Mouse (Mus musculus) lung, embryonic 14.5 days (tissue): Measurements from ENCODE around the gene Trappc3. TPM values are rescaled to one million over a fixed set of nuclear protein-coding genes. Genes with fewer than 3 reads are reported as not detected.
A peak's percentile ranks its signal among the peaks of the same experiment; 100 is the strongest.

Experiments used
- ATAC-seq: fragments of 200-750 bp; cut with Nextera tagmentation; 2 replicates; pipeline ENCODE4 v1.8.0; 2017; ENCODE audit warnings: mild to moderate bottlenecking, moderate TSS enrichment, moderate library complexity; ENCODE audit not compliant: insufficient read depth
- DNase-seq: peaks from one replicate; pipeline ENCODE4 v3.0.0-alpha.2; 2015
- H3K27ac ChIP-seq: fragments of 300-500 bp; sonication (generic); 2 replicates; pipeline ENCODE4 v1.5.1; 2014; ENCODE audit warnings: low read depth, mild to moderate bottlenecking, moderate library complexity
- H3K27me3 ChIP-seq: fragments of 300-500 bp; sonication (generic); 2 replicates; pipeline ENCODE4 v1.6.1; 2014; ENCODE audit warnings: low read length, control low read depth; ENCODE audit not compliant: insufficient read depth
- H3K36me3 ChIP-seq: fragments of 300-500 bp; sonication (generic); 2 replicates; pipeline ENCODE4 v1.6.1; 2014; ENCODE audit warnings: control low read depth; ENCODE audit not compliant: insufficient read depth
- H3K4me1 ChIP-seq: fragments of 300-500 bp; sonication (generic); 2 replicates; pipeline ENCODE4 v1.6.1; 2014; ENCODE audit warnings: antibody characterized with exemption, control low read depth; ENCODE audit not compliant: insufficient read depth
- H3K4me2 ChIP-seq: fragments of 300-500 bp; sonication (generic); 2 replicates; pipeline ENCODE4 v1.6.1; 2014; ENCODE audit warnings: mild to moderate bottlenecking
- H3K4me3 ChIP-seq: fragments of 300-500 bp; sonication (generic); 2 replicates; pipeline ENCODE4 v1.5.1; 2014; ENCODE audit warnings: low read depth, low read length
- H3K9ac ChIP-seq: fragments of 300-500 bp; sonication (generic); 2 replicates; pipeline ENCODE4 v1.6.1; 2014
- H3K9me3 ChIP-seq: fragments of 300-500 bp; sonication (generic); 2 replicates; pipeline ENCODE4 v1.6.1; 2016; ENCODE audit warnings: low read depth, low read length, control low read depth
- CTCF ChIP-seq: IDR thresholded peaks from 2 replicates; pipeline ENCODE4 v1.5.1; 2016; ENCODE audit warnings: antibody characterized with exemption, low read depth
- WGBS: fragments of 180-500 bp; shearing (Covaris S2); extraction: QIAGEN DNeasy Blood & Tissue Kit; methylation state at CpG from one replicate; pipeline ENCODE4 v1.1.7; 2014; 5-methylcytosine and 5-hydroxymethylcytosine counted together
- polyA plus RNA-seq: library from polyadenylated mRNA; unstranded; fragments of >200 nt; fragmentation: Nextera tagmentation; extraction: Ambion mirVana; gene quantifications from 2 replicates; pipeline ENCODE4 v1.2.1, GENCODE M21; 2014

Gene Trappc3
- polyA plus RNA-seq, 1 experiment from 2014 or later = 28.9 TPM

GRCm38 (mm10) chr4:126321854-126322511, 59.9 kb downstream of the Trappc3 start:
- Histone ChIP-seq H3K27ac (no peak overlapping the region), H3K4me3 (peak overlapping the region; percentile 89), H3K9ac (0 out of 2 replicates have a peak overlapping the region, but pooled peaks have one; percentile 72), H3K9me3 (no peaks in the 10 kb centered on the region), H3K4me2 (peak overlapping the region; percentile 94), H3K27me3 (peaks cover 8% of the 10 kb centered on the region), H3K4me1 (peaks cover 4% of the 10 kb centered on the region; the same call in 1 of the 2 replicates), H3K36me3 (peaks cover 23% of the 10 kb centered on the region)
- DNase-seq (no peak), ATAC-seq (peak; percentile 45)
- no peak for TF ChIP-seq CTCF
- 50% methylated on average over 28 of the region's 28 CpGs for WGBS

- DNase-seq (no peak), ATAC-seq (no peak)
- no peak for TF ChIP-seq CTCF
- WGBS = 94% methylated on average over 13 of the region's 13 CpGs
- Histone ChIP-seq H3K9me3 (no peaks in the 10 kb centered on the region), H3K4me3 (no peak overlapping the region), H3K4me1 (peaks cover 4% of the 10 kb centered on the region; the same call in 1 of the 2 replicates), H3K27ac (no peak overlapping the region), H3K36me3 (peaks cover 16% of the 10 kb centered on the region), H3K9ac (no peak overlapping the region), H3K4me2 (no peak overlapping the region), H3K27me3 (peaks cover 8% of the 10 kb centered on the region)
Measured at GRCm38 (mm10) chr4:126322646-126323045, 60.5 kb downstream of the Trappc3 start.

GRCm38 (mm10) chr4:126324861-126325260, 62.7 kb downstream of the Trappc3 start:
- Histone ChIP-seq H3K27ac (no peak overlapping the region), H3K4me3 (no peak overlapping the region), H3K9me3 (no peaks in the 10 kb centered on the region), H3K4me1 (peaks cover 4% of the 10 kb centered on the region; the same call in 1 of the 2 replicates), H3K27me3 (peaks cover 8% of the 10 kb centered on the region), H3K36me3 (no peaks in the 10 kb centered on the region), H3K4me2 (peak overlapping the region; percentile 50), H3K9ac (no peak overlapping the region)
- WGBS = 33% methylated on average over 13 of the region's 13 CpGs
- DNase-seq (no peak), ATAC-seq (no peak)
- no peak for TF ChIP-seq CTCF

- Histone ChIP-seq H3K27me3 (peaks cover 8% of the 10 kb centered on the region), H3K4me1 (peaks cover 2% of the 10 kb centered on the region; the same call in 1 of the 2 replicates), H3K36me3 (no peaks in the 10 kb centered on the region), H3K9ac (0 out of 2 replicates have a peak within 1 kb of the TSS, but pooled peaks have one; percentile 23), H3K4me3 (peak within 1 kb of the TSS; percentile 16; the same call in 1 of the 2 replicates), H3K9me3 (no peaks in the 10 kb centered on the region), H3K27ac (no peak within 1 kb of the TSS), H3K4me2 (peak within 1 kb of the TSS; percentile 50)
- DNase-seq = peak; percentile 26
- no peak for ATAC-seq
- WGBS = 12% methylated on average over 23 of the region's 23 CpGs
- TF ChIP-seq CTCF = no peak
Measured at GRCm38 (mm10) chr4:126325281-126325861, 63.2 kb downstream of the Trappc3 start, which contains the start of gene Tekt2. Tekt2 (minus strand) TSS chr4:126325688.

Other genes with a start within 250 kb of the Trappc3 start
- gene Csf3r, start 237.8 kb upstream of the Trappc3 start, polyA plus RNA-seq = 2.2 and 2.3 TPM in 2 replicates
- 134 and 138 TPM in 2 replicates for gene Mrps15, start 215.4 kb upstream of the Trappc3 start, polyA plus RNA-seq
- gene Oscp1, start 203.8 kb upstream of the Trappc3 start, polyA plus RNA-seq = 18.1 TPM in 2 replicates
- 50.2 and 50.6 TPM in 2 replicates for gene Lsm10, start 165.7 kb upstream of the Trappc3 start, polyA plus RNA-seq
- 30.7 and 38.0 TPM in 2 replicates for gene Stk40, start 158.4 kb upstream of the Trappc3 start, polyA plus RNA-seq
- 92.6 and 97.8 TPM in 2 replicates for gene Eva1b, start 114.6 kb upstream of the Trappc3 start, polyA plus RNA-seq
- gene Sh3d21, start 98.8 kb upstream of the Trappc3 start, polyA plus RNA-seq = 5.7 and 7.0 TPM in 2 replicates
- 262 and 268 TPM in 2 replicates for gene Thrap3, start 59.6 kb upstream of the Trappc3 start, polyA plus RNA-seq
- gene Map7d1, start 6.0 kb upstream of the Trappc3 start, polyA plus RNA-seq = 50.7 and 61.1 TPM in 2 replicates
- gene Col8a2, start 24.5 kb downstream of the Trappc3 start, polyA plus RNA-seq = 4.0 and 5.2 TPM in 2 replicates
- 52.8 and 56.8 TPM in 2 replicates for gene Adprhl2, start 59.4 kb downstream of the Trappc3 start, polyA plus RNA-seq
- 1.3 and 2.5 TPM in 2 replicates for gene Tekt2, start 63.4 kb downstream of the Trappc3 start, polyA plus RNA-seq
- gene Ago3, start 167.2 kb downstream of the Trappc3 start, polyA plus RNA-seq = 19.1 and 19.5 TPM in 2 replicates
- 10.7 and 11.6 TPM in 2 replicates for gene Ago1, start 206.3 kb downstream of the Trappc3 start, polyA plus RNA-seq